Mouse (Mus musculus) left cerebral cortex, postnatal 10 days (tissue): ENCODE data around the gene Ftl1. TPM values are rescaled to one million over a fixed set of nuclear protein-coding genes. Genes with fewer than 3 reads are reported as not detected.
A peak's percentile ranks its signal among the peaks of the same experiment; 100 is the strongest.

Experiments
- DNase-seq, 2 experiments: peaks; one replicate each; pipeline ENCODE4 v3.0.0; 2021 to 2022; ENCODE audit warnings: low spot score in 2 of 2, mixed read lengths in 1 of 2; ENCODE audit errors: extremely low spot score in 1 of 2
- intact Hi-C: fragments of 180-260 bp; cut with DNase I; formaldehyde crosslinking; loops from one replicate; pipeline ENCODE4 v1.15.1; 2025
- total RNA-seq, 2 experiments: library from RNA; stranded (reverse); gene quantifications; 2 replicates each; pipeline ENCODE4 v1.2.3; 2021

Ftl1 gene
- total RNA-seq, 2 experiments from 2014 or later: 445 to 456 TPM

- peak in 1 of 2 experiments; percentile 43 for DNase-seq
- intact Hi-C loops: no loop called here
These were observed 2.3 kb downstream of the Ftl1 start for GRCm38 (mm10) chr7:45457204-45458060.

GRCm38 (mm10) chr7:45456721-45457203 is 2.9 kb downstream of the Ftl1 start:
- DNase-seq: no peak
- intact Hi-C loops: no loop called here

GRCm38 (mm10) chr7:45455932-45456696 is 3.6 kb downstream of the Ftl1 start:
- DNase-seq: no peak
- intact Hi-C loops: no loop called here

GRCm38 (mm10) chr7:45454971-45455370 is 4.7 kb downstream of the Ftl1 start:
- DNase-seq: no peak
- intact Hi-C loops: no loop called here

GRCm38 (mm10) chr7:45451344-45451982 is 8.2 kb downstream of the Ftl1 start:
- peak; percentile 79 to 87 for DNase-seq
- intact Hi-C loops: no loop called here

- DNase-seq: no peak
- intact Hi-C loops: no loop called here
These were observed 9.7 kb downstream of the Ftl1 start for GRCm38 (mm10) chr7:45449974-45450373.

GRCm38 (mm10) chr7:45447325-45447990 is 12.2 kb downstream of the Ftl1 start:
- intact Hi-C loops: no loop called here
- DNase-seq: peak in 1 of 2 experiments; percentile 44

GRCm38 (mm10) chr7:45446589-45446988 is 13.1 kb downstream of the Ftl1 start:
- DNase-seq: no peak
- intact Hi-C loops: no loop called here

- intact Hi-C loops: no loop called here
- no peak for DNase-seq
These were observed 15.9 kb downstream of the Ftl1 start for GRCm38 (mm10) chr7:45443526-45444420.

- DNase-seq: no peak
- intact Hi-C loops: no loop called here
These were observed 22.0 kb downstream of the Ftl1 start, which contains the start of gene Ruvbl2 for GRCm38 (mm10) chr7:45437521-45438276. Gene Ruvbl2, minus strand, starts transcription at chr7:45438096.

GRCm38 (mm10) chr7:45437046-45437445 is 22.6 kb downstream of the Ftl1 start:
- intact Hi-C loops: no loop called here
- DNase-seq: no peak

- intact Hi-C loops: no loop called here
- no peak for DNase-seq
These were observed 23.2 kb downstream of the Ftl1 start for GRCm38 (mm10) chr7:45436444-45436843.

GRCm38 (mm10) chr7:45435038-45435437 is 24.6 kb downstream of the Ftl1 start:
- intact Hi-C loops: no loop called here
- no peak for DNase-seq

- DNase-seq: peak; percentile 100
- intact Hi-C loops: no loop called here
These were observed 25.3 kb downstream of the Ftl1 start, which contains the start of gene Gys1 for GRCm38 (mm10) chr7:45434203-45435015. Gene Gys1, plus strand, starts transcription at chr7:45434844.

GRCm38 (mm10) chr7:45433835-45434202 is 25.9 kb downstream of the Ftl1 start:
- no peak for DNase-seq
- intact Hi-C loops: no loop called here

GRCm38 (mm10) chr7:45426556-45426955 is 33.1 kb downstream of the Ftl1 start:
- intact Hi-C loops: no loop called here
- no peak for DNase-seq
